Mouse (Mus musculus) c-Kit-negative CD71-positive TER-119-positive erythroid progenitor cells, embryonic 14.5 days (primary cell): ENCODE results near the gene Arhgap33.

ENCODE experiments used
- DNase-seq: peaks from one replicate; pipeline ENCODE4 v3.0.0-alpha.2; 2013; ENCODE audit warnings: low read depth, low spot score

The Arhgap33 gene

GRCm38 (mm10) chr7:30534633-30535577 lies at the start of gene Arhgap33:
TSS of gene Arhgap33 (minus strand) at chr7:30535060.
- DNase-seq = peak; percentile 98

GRCm38 (mm10) chr7:30584339-30584738 lies 49.5 kb upstream of the Arhgap33 start:
- no peak for DNase-seq

GRCm38 (mm10) chr7:30581547-30581946 lies 46.7 kb upstream of the Arhgap33 start:
- DNase-seq = no peak

- DNase-seq = no peak
Observed at GRCm38 (mm10) chr7:30579950-30580349, 45.1 kb upstream of the Arhgap33 start.

GRCm38 (mm10) chr7:30572969-30573368 lies 38.1 kb upstream of the Arhgap33 start:
- DNase-seq = no peak

GRCm38 (mm10) chr7:30572389-30572788 lies 37.5 kb upstream of the Arhgap33 start:
- DNase-seq = no peak

- DNase-seq = no peak
Observed at GRCm38 (mm10) chr7:30567555-30567954, 32.7 kb upstream of the Arhgap33 start.

- DNase-seq = no peak
Observed at GRCm38 (mm10) chr7:30566033-30566432, 31.2 kb upstream of the Arhgap33 start.

GRCm38 (mm10) chr7:30564970-30565571 lies 30.2 kb upstream of the Arhgap33 start, which contains the start of gene Igflr1:
TSS of gene Igflr1 (plus strand) at chr7:30565427.
- DNase-seq = no peak

- peak; percentile 17 for DNase-seq
Observed at GRCm38 (mm10) chr7:30563906-30564280, 29.0 kb upstream of the Arhgap33 start.

GRCm38 (mm10) chr7:30563117-30563905 lies 28.5 kb upstream of the Arhgap33 start, which contains the start of the genes U2af1l4, Gm49396 and Psenen:
TSS of gene U2af1l4 (plus strand) at chr7:30563301.
TSS of gene Gm49396 (plus strand) at chr7:30563344.
TSS of gene Psenen (minus strand) at chr7:30563627.
- DNase-seq = peak; percentile 96

- peak; percentile 20 for DNase-seq
Observed at GRCm38 (mm10) chr7:30562526-30563116, 27.8 kb upstream of the Arhgap33 start.

- no peak for DNase-seq
Observed at GRCm38 (mm10) chr7:30560296-30560695, 25.4 kb upstream of the Arhgap33 start.

- DNase-seq = peak; percentile 86
Observed at GRCm38 (mm10) chr7:30559443-30559954, 24.6 kb upstream of the Arhgap33 start, which contains the start of gene Lin37. TSS of gene Lin37 (minus strand) at chr7:30559838.

- DNase-seq = peak; percentile 49
Observed at GRCm38 (mm10) chr7:30558656-30559442, 24.0 kb upstream of the Arhgap33 start.

GRCm38 (mm10) chr7:30557901-30558514 lies 23.1 kb upstream of the Arhgap33 start:
- DNase-seq = no peak

GRCm38 (mm10) chr7:30556894-30557536 lies 22.2 kb upstream of the Arhgap33 start:
- no peak for DNase-seq

- no peak for DNase-seq
Observed at GRCm38 (mm10) chr7:30553810-30554584, 19.1 kb upstream of the Arhgap33 start.
